Mouse (Mus musculus) macrophage (primary cell): Measurements from ENCODE around the gene Btn2a2. TPM values are rescaled to one million over a fixed set of nuclear protein-coding genes. Genes with fewer than 3 reads are reported as not detected.

ENCODE experiments used
- H3K27ac ChIP-seq: fragments of 350-480 bp; formaldehyde crosslinking; 2 replicates; pipeline ENCODE4 v1.9.0; 2021
- H3K36me3 ChIP-seq: fragments of 350-480 bp; formaldehyde crosslinking; 2 replicates; pipeline ENCODE4 v1.9.0; 2021; ENCODE audit errors: inconsistent target
- H3K4me3 ChIP-seq: fragments of 350-480 bp; formaldehyde crosslinking; 2 replicates; pipeline ENCODE4 v1.9.0; 2021; ENCODE audit errors: inconsistent target
- H3K79me2 ChIP-seq: fragments of 350-480 bp; formaldehyde crosslinking; 2 replicates; pipeline ENCODE4 v1.9.0; 2021; ENCODE audit errors: inconsistent target
- WGBS: methylation state at CpG from one replicate; pipeline ENCODE4 v1.1.7; 2026; ENCODE audit warnings: inconsistent platforms; ENCODE audit not compliant: missing documents; 5-methylcytosine and 5-hydroxymethylcytosine counted together
- polyA plus RNA-seq: library from polyadenylated mRNA; stranded (reverse); fragments of 250-400 nt; gene quantifications from 3 replicates; pipeline ENCODE4 v1.2.4, GENCODE M21; 2018; ENCODE audit warnings: inconsistent platforms

The Btn2a2 gene
- polyA plus RNA-seq, 1 experiment from 2014 or later, result not detected

DNA sequence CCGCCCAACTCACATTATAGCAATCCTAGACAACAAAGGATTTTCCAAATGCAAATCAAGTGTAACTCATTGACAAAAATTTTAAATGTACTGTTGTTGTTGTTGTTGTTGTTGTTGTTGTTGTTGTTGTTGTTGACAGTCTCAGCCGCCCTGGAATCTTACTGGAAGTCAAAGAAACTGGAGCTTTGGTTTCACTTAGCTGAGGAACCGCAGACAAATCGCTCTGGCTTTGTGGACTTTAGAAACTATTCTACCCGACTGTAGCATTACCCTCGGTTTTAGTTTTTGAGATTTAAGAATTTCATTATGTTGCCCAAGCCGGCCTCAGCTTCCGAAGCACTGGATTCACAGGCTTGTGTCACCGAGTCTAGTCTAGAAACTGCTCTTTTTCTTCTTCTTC is 34.7 kb downstream of the Btn2a2 start:
- H3K79me2 ChIP-seq, result no peaks in the 10 kb centered on the region
- 0% methylated on average over 9 of the region's 9 CpGs for WGBS

GRCm38 (mm10) chr13:23453362-23453862 is 35.2 kb downstream of the Btn2a2 start:
- Histone ChIP-seq H3K27ac (no peak overlapping the region; the same call in 1 of the 2 replicates), H3K79me2 (no peaks in the 10 kb centered on the region), H3K36me3 (no peaks in the 10 kb centered on the region), H3K4me3 (peak overlapping the region; percentile 61)
- WGBS, result under 1% methylated on average over 25 of the region's 25 CpGs

More for the DNA sequence above, 34.7 kb downstream of the Btn2a2 start:
- no peak overlapping the region; the same call in 1 of the 2 replicates for H3K27ac ChIP-seq
- no peaks in the 10 kb centered on the region for H3K36me3 ChIP-seq
- H3K4me3 ChIP-seq, result peak overlapping the region; percentile 61

GRCm38 (mm10) chr13:23450398-23450797 is 38.3 kb downstream of the Btn2a2 start:
- H3K36me3 ChIP-seq, result no peaks in the 10 kb centered on the region
- H3K4me3 ChIP-seq, result peak overlapping the region; percentile 44
- WGBS, result 2% methylated on average over 14 of the region's 15 CpGs
- peak overlapping the region; percentile 0; the same call in 1 of the 2 replicates for H3K27ac ChIP-seq
- no peaks in the 10 kb centered on the region for H3K79me2 ChIP-seq

DNA sequence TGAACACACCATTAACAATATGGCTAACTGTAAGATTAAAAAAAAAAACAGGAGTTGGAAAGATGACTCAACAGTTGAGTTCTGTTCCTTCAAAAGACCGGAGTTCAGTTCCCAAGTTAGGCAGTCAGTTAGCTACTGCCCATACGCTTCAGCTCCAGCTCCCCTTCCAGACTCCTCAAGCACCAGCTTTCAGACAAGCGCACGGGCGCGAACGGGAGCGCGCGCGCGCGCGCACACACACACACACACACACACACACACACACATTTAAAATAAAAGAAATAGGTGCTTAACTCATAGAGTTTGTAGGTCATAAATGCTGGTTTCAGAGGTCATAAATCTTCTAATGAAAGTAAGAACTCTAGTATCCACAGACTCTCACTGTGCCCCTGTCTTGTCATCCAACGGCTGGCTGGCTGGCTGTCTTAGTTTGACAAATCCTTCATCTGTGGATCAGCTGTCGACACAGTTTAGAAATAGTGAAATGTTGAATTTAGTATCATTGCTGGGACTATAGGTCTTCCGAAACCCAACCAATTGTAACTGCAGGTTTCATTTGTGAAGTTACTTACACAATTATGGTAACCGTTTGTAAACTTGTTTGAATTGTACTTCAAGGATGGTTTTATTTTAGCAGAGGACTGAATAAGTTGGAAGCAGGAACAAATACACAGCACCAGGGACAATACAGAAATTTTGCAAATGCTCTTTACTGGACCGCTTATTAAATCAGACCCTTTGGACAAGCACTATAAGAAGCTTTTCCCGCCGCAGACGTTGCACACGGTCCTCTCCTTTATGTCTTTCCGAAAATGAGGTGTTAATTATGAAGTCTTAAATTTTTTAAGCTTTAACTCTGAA is 39.2 kb downstream of the Btn2a2 start:
- under 1% methylated on average over 24 of the region's 24 CpGs for WGBS
- Histone ChIP-seq H3K36me3 (no peaks in the 10 kb centered on the region), H3K27ac (peak overlapping the region; percentile 0; the same call in 1 of the 2 replicates), H3K4me3 (peak overlapping the region; percentile 44), H3K79me2 (no peaks in the 10 kb centered on the region)

DNA sequence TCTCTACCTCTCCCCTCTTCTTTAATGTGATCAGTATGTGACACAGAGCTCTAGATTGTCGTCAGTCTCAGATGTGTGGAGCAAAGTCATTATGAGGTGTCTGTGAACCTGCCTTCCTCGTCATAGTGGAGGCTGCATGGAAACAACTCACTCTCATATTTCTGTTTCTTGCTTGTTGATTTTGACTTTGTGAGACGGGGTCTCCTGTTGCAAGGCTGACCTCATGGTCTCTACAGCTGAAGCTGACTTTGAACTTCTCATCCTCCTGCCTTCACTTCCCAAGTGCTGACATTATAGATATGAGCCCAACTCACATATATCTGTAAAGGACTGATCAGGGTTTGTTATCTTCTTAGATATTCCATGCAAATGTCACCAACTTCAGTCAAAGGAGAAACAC is 39.9 kb downstream of the Btn2a2 start:
- no peaks in the 10 kb centered on the region for H3K79me2 ChIP-seq
- H3K27ac ChIP-seq, result no peak overlapping the region
- no peak overlapping the region for H3K4me3 ChIP-seq
- H3K36me3 ChIP-seq, result no peaks in the 10 kb centered on the region
- 85% methylated on average over 3 of the region's 3 CpGs for WGBS

DNA sequence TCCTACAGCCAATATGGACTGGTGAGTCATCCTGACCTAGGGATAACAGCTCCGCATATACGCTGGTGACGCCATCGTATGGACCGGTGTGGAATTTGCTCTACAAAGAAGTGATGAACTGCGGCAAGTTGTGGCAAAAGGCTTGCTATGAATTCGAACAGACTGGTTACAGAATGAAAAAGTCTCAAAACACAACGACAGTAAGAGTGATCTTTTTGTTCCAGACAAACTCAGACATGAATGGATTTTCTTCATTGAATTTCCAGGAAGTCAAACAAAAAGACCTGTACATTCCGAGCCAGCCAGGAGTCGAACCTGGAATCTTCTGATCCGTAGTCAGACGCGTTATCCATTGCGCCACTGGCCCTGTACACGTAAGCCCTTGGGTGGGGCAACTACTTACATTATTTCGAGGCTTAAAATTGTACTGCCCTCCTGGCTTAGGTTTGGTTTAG is 42.1 kb downstream of the Btn2a2 start:
- Histone ChIP-seq H3K27ac (0 out of 2 replicates have a peak overlapping the region, but pooled peaks have one; percentile 7), H3K79me2 (no peaks in the 10 kb centered on the region), H3K4me3 (peak overlapping the region; percentile 73), H3K36me3 (no peaks in the 10 kb centered on the region)
- WGBS, result 0% methylated on average over 16 of the region's 16 CpGs

DNA sequence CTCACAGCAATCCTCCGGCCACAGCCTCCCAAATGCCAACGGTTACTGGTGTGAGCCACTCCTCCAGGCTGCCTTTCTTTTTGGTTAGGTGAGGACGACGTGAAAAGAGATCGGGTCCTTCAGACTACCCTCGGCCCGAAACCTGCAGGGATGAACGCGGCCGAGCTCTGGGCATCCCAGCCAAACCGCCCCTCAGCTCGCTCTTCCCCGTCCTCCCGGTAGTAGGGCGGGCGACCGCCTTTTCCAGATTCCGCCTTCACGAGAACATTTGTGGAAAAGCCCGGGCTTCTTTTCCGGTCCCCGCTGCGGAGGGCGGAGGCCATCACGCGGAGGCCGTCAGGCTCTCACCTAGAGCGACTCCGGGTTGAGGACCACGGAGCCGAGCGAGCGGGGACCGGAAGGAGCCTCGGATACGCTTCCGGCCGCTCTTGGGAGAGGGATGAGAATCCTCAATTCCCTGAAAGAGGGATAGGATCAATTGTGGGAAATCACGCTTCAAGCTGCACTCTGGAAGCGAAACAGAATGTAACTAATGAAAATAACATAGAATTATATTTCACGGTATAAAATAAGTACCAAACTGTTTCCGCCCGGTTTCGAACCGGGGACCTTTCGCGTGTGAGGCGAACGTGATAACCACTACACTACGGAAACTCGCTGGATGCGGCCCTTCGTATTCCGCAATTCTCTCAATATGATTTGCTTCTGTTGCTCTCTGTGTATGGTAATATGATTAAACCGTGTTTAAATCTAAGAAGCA is 42.9 kb downstream of the Btn2a2 start:
- Histone ChIP-seq H3K4me3 (peak overlapping the region; percentile 73), H3K27ac (peak overlapping the region; percentile 60), H3K36me3 (no peaks in the 10 kb centered on the region), H3K79me2 (no peaks in the 10 kb centered on the region)
- WGBS, result under 1% methylated on average over 55 of the region's 55 CpGs

GRCm38 (mm10) chr13:23445156-23445555 is 43.5 kb downstream of the Btn2a2 start:
- Histone ChIP-seq H3K79me2 (no peaks in the 10 kb centered on the region), H3K27ac (peak overlapping the region; percentile 60), H3K4me3 (peak overlapping the region; percentile 73), H3K36me3 (no peaks in the 10 kb centered on the region)
- 19% methylated on average over 10 of the region's 10 CpGs for WGBS

DNA sequence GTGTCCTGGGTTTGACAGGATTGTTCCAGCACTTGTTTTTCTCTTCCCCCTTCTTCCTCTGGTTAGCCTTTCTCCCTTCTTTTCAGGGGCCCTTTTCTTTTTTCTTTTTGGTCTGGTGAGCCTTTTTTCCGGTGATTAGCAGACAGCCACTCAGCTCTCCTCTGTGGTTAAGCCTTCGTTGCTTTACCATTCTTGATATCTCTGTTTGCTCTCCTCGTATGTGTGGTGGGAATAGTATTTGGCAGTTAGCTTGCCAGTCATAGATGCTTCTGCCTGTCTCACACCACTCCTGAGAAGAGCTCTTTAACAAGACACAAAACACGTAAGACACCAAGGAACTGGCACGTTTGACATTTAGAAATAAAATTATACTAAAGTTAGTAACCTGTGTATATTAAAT is 44.2 kb downstream of the Btn2a2 start:
- H3K27ac ChIP-seq, result no peak overlapping the region
- H3K79me2 ChIP-seq, result no peaks in the 10 kb centered on the region
- WGBS, result 92% methylated on average over 3 of the region's 5 CpGs
- H3K4me3 ChIP-seq, result no peak overlapping the region
- H3K36me3 ChIP-seq, result no peaks in the 10 kb centered on the region

DNA sequence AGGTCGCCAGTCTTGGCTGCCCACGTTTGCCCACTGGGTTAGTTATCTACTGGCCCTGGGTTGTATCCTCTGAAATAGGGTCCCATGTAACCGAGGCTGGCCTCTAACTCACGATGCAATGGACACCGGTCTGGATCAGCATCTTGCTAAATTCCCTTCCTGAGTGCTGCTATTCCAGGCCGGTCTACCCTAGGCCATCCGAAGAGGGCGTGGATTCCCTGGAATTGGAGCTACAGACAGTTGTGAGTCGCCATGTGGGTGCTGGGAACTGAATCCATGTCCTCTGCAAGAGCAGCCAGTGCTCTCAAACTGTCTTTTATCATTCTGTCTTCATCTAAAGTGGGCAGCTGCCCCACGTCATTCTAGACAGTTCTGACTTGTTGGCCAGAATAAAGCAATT is 48.8 kb downstream of the Btn2a2 start:
- Histone ChIP-seq H3K36me3 (no peaks in the 10 kb centered on the region), H3K4me3 (no peak overlapping the region), H3K27ac (no peak overlapping the region), H3K79me2 (no peaks in the 10 kb centered on the region)
- 91% methylated on average over 10 of the region's 10 CpGs for WGBS

GRCm38 (mm10) chr13:23438521-23438920 is 50.1 kb downstream of the Btn2a2 start:
- 0% methylated on average over 7 of the region's 7 CpGs for WGBS
- no peaks in the 10 kb centered on the region for H3K36me3 ChIP-seq
- no peak overlapping the region for H3K27ac ChIP-seq
- H3K4me3 ChIP-seq, result peak overlapping the region; percentile 54
- H3K79me2 ChIP-seq, result no peaks in the 10 kb centered on the region

- H3K79me2 ChIP-seq, result no peaks in the 10 kb centered on the region
- H3K27ac ChIP-seq, result peak overlapping the region; percentile 4; the same call in 1 of the 2 replicates
- H3K36me3 ChIP-seq, result no peaks in the 10 kb centered on the region
- WGBS, result under 1% methylated on average over 17 of the region's 17 CpGs
- H3K4me3 ChIP-seq, result peak overlapping the region; percentile 54
These were observed 50.7 kb downstream of the Btn2a2 start for GRCm38 (mm10) chr13:23437908-23438307.

DNA sequence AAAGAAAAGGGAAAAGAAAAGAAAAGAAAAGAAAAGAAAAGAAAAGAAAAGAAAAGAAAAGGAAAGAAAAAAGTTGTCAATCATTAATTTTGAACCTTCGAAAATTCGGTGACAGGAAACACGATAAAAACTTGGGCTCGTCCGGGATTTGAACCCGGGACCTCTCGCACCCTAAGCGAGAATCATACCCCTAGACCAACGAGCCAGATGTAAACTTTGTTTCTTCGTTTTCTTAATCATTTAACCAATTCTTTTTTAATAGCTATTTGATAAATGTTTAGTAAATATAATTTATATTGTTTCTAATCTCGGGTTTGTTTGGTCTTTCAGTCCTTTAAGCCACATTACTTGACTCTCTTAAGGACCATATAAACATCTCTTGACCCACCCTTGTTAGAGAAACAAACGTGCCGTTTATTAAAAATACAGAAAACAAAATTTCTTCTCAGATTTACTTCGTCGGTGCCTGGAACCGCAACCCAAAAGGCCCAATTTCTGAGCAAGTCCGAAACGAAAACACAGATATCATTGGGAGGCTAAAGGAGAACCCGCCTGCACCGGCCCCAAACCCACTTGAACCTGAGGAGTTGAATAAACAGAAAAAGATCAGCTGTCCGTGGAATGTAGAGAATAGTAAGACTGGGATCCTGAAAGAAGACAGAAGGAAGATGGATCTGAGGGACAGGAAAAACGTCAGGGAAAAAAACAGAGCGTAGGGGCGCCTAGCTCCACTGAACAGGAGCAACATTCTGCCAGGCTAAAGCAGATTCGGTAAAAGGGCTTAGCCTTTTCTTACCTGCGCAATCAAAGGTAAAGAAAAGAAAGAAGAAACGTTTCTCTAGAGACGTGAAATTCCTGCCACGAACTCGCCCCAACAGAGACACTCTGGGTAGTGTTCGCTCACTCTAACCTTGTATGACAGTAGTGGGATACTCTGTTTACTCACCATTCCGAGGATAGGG is 51.5 kb downstream of the Btn2a2 start:
- Histone ChIP-seq H3K36me3 (no peaks in the 10 kb centered on the region), H3K79me2 (no peaks in the 10 kb centered on the region), H3K27ac (peak overlapping the region; percentile 4; the same call in 1 of the 2 replicates), H3K4me3 (peak overlapping the region; percentile 54)
- under 1% methylated on average over 32 of the region's 32 CpGs for WGBS

GRCm38 (mm10) chr13:23436231-23436661 is 52.4 kb downstream of the Btn2a2 start:
- Histone ChIP-seq H3K4me3 (peak overlapping the region; percentile 54), H3K36me3 (no peaks in the 10 kb centered on the region), H3K27ac (no peak overlapping the region), H3K79me2 (no peaks in the 10 kb centered on the region)
- 3% methylated on average over 10 of the region's 11 CpGs for WGBS
